Mouse (Mus musculus) ES-Bruce4 (cell line): Measurements from ENCODE around the gene Tenm2. TPM values are rescaled to one million over a fixed set of nuclear protein-coding genes. Genes with fewer than 3 reads are reported as not detected.

Experiments
- H3K27ac ChIP-seq: 2 replicates; pipeline ENCODE4 v1.5.1; 2012; ENCODE audit warnings: low read length, inconsistent platforms; ENCODE audit not compliant: insufficient read depth
- H3K27me3 ChIP-seq: 2 replicates; pipeline ENCODE4 v1.6.1; 2012; ENCODE audit warnings: mild to moderate bottlenecking, low read length, inconsistent platforms; ENCODE audit not compliant: control insufficient read depth, poor library complexity, insufficient read depth, severe bottlenecking
- H3K36me3 ChIP-seq: 2 replicates; pipeline ENCODE4 v1.6.1; 2012; ENCODE audit warnings: inconsistent platforms, mild to moderate bottlenecking, low read length, moderate library complexity; ENCODE audit not compliant: control insufficient read depth, poor library complexity, insufficient read depth, severe bottlenecking
- H3K4me1 ChIP-seq: one replicate; pipeline ENCODE4 v1.8.1; 2011; ENCODE audit warnings: low read length; ENCODE audit not compliant: control insufficient read depth, insufficient read depth
- H3K4me3 ChIP-seq: 2 replicates; pipeline ENCODE4 v1.5.1; 2011; ENCODE audit warnings: low read depth, mild to moderate bottlenecking, low read length
- H3K9ac ChIP-seq: 2 replicates; pipeline ENCODE4 v1.6.1; 2012; ENCODE audit warnings: low read depth, mild to moderate bottlenecking, inconsistent platforms; ENCODE audit not compliant: poor library complexity, severe bottlenecking
- H3K9me3 ChIP-seq: replicated peaks from 2 replicates; pipeline ENCODE4 v1.6.1; 2012; ENCODE audit warnings: mild to moderate bottlenecking, low read length, inconsistent platforms; ENCODE audit not compliant: control insufficient read depth, poor library complexity, insufficient read depth, severe bottlenecking
- CTCF ChIP-seq: IDR thresholded peaks from one replicate; pipeline ENCODE4 v1.8.1; 2011; ENCODE audit warnings: low read depth, low read length
- EP300 ChIP-seq: IDR thresholded peaks from 2 replicates; pipeline ENCODE4 v1.6.1; 2011; ENCODE audit warnings: low read depth, low read length; ENCODE audit not compliant: insufficient read depth
- POLR2A ChIP-seq: IDR thresholded peaks from one replicate; pipeline ENCODE4 v1.8.1; 2011; ENCODE audit warnings: low read length; ENCODE audit not compliant: insufficient read depth
- polyA plus RNA-seq: library from polyadenylated mRNA; stranded (reverse); fragments of >200 nt; gene quantifications from 2 replicates; pipeline ENCODE4 v1.2.4, GENCODE M21; 2011; ENCODE audit warnings: low read depth; ENCODE audit not compliant: missing spikeins, insufficient read depth, insufficient read length

The Tenm2 gene
- polyA plus RNA-seq, 1 experiment = not detected

- no peak for TF ChIP-seq EP300
- TF ChIP-seq CTCF = no peak
- H3K27me3 ChIP-seq = no peaks in the 10 kb centered on the region
- H3K9me3 ChIP-seq = no peaks in the 10 kb centered on the region
- H3K4me1 ChIP-seq = no peaks in the 10 kb centered on the region
- no peaks in the 10 kb centered on the region for H3K36me3 ChIP-seq
- no peak overlapping the region for H3K4me3 ChIP-seq
- no peak overlapping the region for H3K27ac ChIP-seq
- no peak overlapping the region for H3K9ac ChIP-seq
Observed at GRCm38 (mm10) chr11:36277903-36278215, 957.9 kb downstream of the Tenm2 start.

GRCm38 (mm10) chr11:36277192-36277902 lies 958.4 kb downstream of the Tenm2 start:
- Histone ChIP-seq H3K4me3 (no peak overlapping the region), H3K9ac (no peak overlapping the region), H3K27me3 (no peaks in the 10 kb centered on the region), H3K9me3 (no peaks in the 10 kb centered on the region), H3K36me3 (no peaks in the 10 kb centered on the region), H3K4me1 (no peaks in the 10 kb centered on the region), H3K27ac (no peak overlapping the region)
- no peak for TF ChIP-seq EP300
- no peak for TF ChIP-seq POLR2A
- TF ChIP-seq CTCF = no peak

- Histone ChIP-seq H3K9ac (no peak overlapping the region), H3K4me1 (no peaks in the 10 kb centered on the region), H3K36me3 (no peaks in the 10 kb centered on the region), H3K27me3 (no peaks in the 10 kb centered on the region), H3K9me3 (no peaks in the 10 kb centered on the region), H3K4me3 (no peak overlapping the region), H3K27ac (no peak overlapping the region)
- no peak for TF ChIP-seq EP300
- TF ChIP-seq CTCF = no peak
- no peak for TF ChIP-seq POLR2A
Observed at GRCm38 (mm10) chr11:36276015-36276414, 959.7 kb downstream of the Tenm2 start.

GRCm38 (mm10) chr11:36272149-36272548 lies 963.6 kb downstream of the Tenm2 start:
- no peaks in the 10 kb centered on the region for H3K36me3 ChIP-seq
- no peak overlapping the region for H3K4me3 ChIP-seq
- no peak overlapping the region for H3K27ac ChIP-seq
- H3K9ac ChIP-seq = no peak overlapping the region
- H3K4me1 ChIP-seq = no peaks in the 10 kb centered on the region
- TF ChIP-seq POLR2A = no peak
- TF ChIP-seq CTCF = no peak
- no peak for TF ChIP-seq EP300
- no peaks in the 10 kb centered on the region for H3K27me3 ChIP-seq
- no peaks in the 10 kb centered on the region for H3K9me3 ChIP-seq

GRCm38 (mm10) chr11:36269945-36270344 lies 965.8 kb downstream of the Tenm2 start:
- H3K9me3 ChIP-seq = no peaks in the 10 kb centered on the region
- H3K4me3 ChIP-seq = no peak overlapping the region
- H3K36me3 ChIP-seq = no peaks in the 10 kb centered on the region
- H3K27ac ChIP-seq = no peak overlapping the region
- H3K27me3 ChIP-seq = no peaks in the 10 kb centered on the region
- H3K4me1 ChIP-seq = no peaks in the 10 kb centered on the region
- H3K9ac ChIP-seq = no peak overlapping the region
- TF ChIP-seq EP300 (no peak), CTCF (no peak), POLR2A (no peak)

GRCm38 (mm10) chr11:36264776-36265466 lies 970.8 kb downstream of the Tenm2 start:
- H3K27me3 ChIP-seq = no peaks in the 10 kb centered on the region
- H3K4me1 ChIP-seq = no peaks in the 10 kb centered on the region
- no peaks in the 10 kb centered on the region for H3K9me3 ChIP-seq
- H3K36me3 ChIP-seq = no peaks in the 10 kb centered on the region
- no peak for TF ChIP-seq POLR2A
- no peak for TF ChIP-seq EP300
- no peak for TF ChIP-seq CTCF
- H3K4me3 ChIP-seq = no peak overlapping the region
- no peak overlapping the region for H3K27ac ChIP-seq
- H3K9ac ChIP-seq = no peak overlapping the region
